Mouse (Mus musculus): Measurements from ENCODE around the gene Gcfc2.

GRCm38 (mm10) chr6:81944432-81944831, 21.0 kb downstream of the Gcfc2 start:
- no peak for TF ChIP-seq CTCF (IDR thresholded peaks at IDR 0.05; ENCODE audit: low read depth, low read length)
- TF ChIP-seq POLR2AphosphoS5 (IDR thresholded peaks at IDR 0.05; ENCODE audit: insufficient replicate concordance, low read depth, low read length), result no peak
- TF ChIP-seq TAL1 (conservative IDR thresholded peaks at IDR 0.05; ENCODE audit: low read depth, low read length), result no peak
